Mouse (Mus musculus): ENCODE data around the gene Tmem240. TPM values are rescaled to one million over a fixed set of nuclear protein-coding genes. Genes with fewer than 3 reads are reported as not detected.

The Tmem240 gene
- polyA plus RNA-seq, 1 experiment = 1.2 TPM

Other genes starting within 250 kb of the Tmem240 start
- gene Gnb1, start 243.4 kb upstream of the Tmem240 start, polyA plus RNA-seq (2012; rRNA removed) = 663 and 820 TPM in 2 replicates
- 163 and 200 TPM in 2 replicates for gene Nadk, start 172.4 kb upstream of the Tmem240 start, polyA plus RNA-seq (2012; rRNA removed)
- 29.2 and 40.0 TPM in 2 replicates for gene Slc35e2, start 133.4 kb upstream of the Tmem240 start, polyA plus RNA-seq (2012; rRNA removed)
- gene Cdk11b, start 109.9 kb upstream of the Tmem240 start, polyA plus RNA-seq (2012; rRNA removed) = 17.2 and 26.3 TPM in 2 replicates
- not detected in 2 replicates for gene Gm10563, start 89.4 kb upstream of the Tmem240 start, polyA plus RNA-seq (2012; rRNA removed)
- 58.9 and 64.6 TPM in 2 replicates for gene Mmp23, start 81.4 kb upstream of the Tmem240 start, polyA plus RNA-seq (2012; rRNA removed)
- gene Mib2, start 65.6 kb upstream of the Tmem240 start, polyA plus RNA-seq (2012; rRNA removed) = 52.9 TPM in 2 replicates
- gene Fndc10, start 40.5 kb upstream of the Tmem240 start, polyA plus RNA-seq (2012; rRNA removed) = 35.3 and 39.7 TPM in 2 replicates
- gene Ssu72, start 30.0 kb upstream of the Tmem240 start, polyA plus RNA-seq (2012; rRNA removed) = 105 and 122 TPM in 2 replicates
- 52.8 and 68.3 TPM in 2 replicates for gene Atad3a, start 26.3 kb downstream of the Tmem240 start, polyA plus RNA-seq (2012; rRNA removed)
- 21.2 and 28.0 TPM in 2 replicates for gene Vwa1, start 39.9 kb downstream of the Tmem240 start, polyA plus RNA-seq (2012; rRNA removed)
- gene Tmem88b, start 51.1 kb downstream of the Tmem240 start, polyA plus RNA-seq (2012; rRNA removed) = 2.4 and 4.7 TPM in 2 replicates
- gene Ankrd65, start 55.6 kb downstream of the Tmem240 start, polyA plus RNA-seq (2012; rRNA removed) = 1.9 and 2.6 TPM in 2 replicates
- gene Mrpl20, start 68.1 kb downstream of the Tmem240 start, polyA plus RNA-seq (2012; rRNA removed) = 71.2 and 101 TPM in 2 replicates
- gene Ccnl2, start 77.7 kb downstream of the Tmem240 start, polyA plus RNA-seq (2012; rRNA removed) = 63.7 and 69.3 TPM in 2 replicates
- 122 and 145 TPM in 2 replicates for gene Aurkaip1, start 96.5 kb downstream of the Tmem240 start, polyA plus RNA-seq (2012; rRNA removed)
- gene Mxra8, start 104.9 kb downstream of the Tmem240 start, polyA plus RNA-seq (2012; rRNA removed) = 156 and 190 TPM in 2 replicates
- 124 and 139 TPM in 2 replicates for gene Dvl1, start 112.6 kb downstream of the Tmem240 start, polyA plus RNA-seq (2012; rRNA removed)
- 0.34 and 0.43 TPM in 2 replicates for gene Tas1r3, start 128.6 kb downstream of the Tmem240 start, polyA plus RNA-seq (2012; rRNA removed)
- 30.8 and 31.0 TPM in 2 replicates for gene Cptp, start 134.6 kb downstream of the Tmem240 start, polyA plus RNA-seq (2012; rRNA removed)
- 33.7 and 36.5 TPM in 2 replicates for gene Ints11, start 134.7 kb downstream of the Tmem240 start, polyA plus RNA-seq (2012; rRNA removed)
- 44.0 and 49.9 TPM in 2 replicates for gene Pusl1, start 157.0 kb downstream of the Tmem240 start, polyA plus RNA-seq (2012; rRNA removed)
- gene Acap3, start 157.0 kb downstream of the Tmem240 start, polyA plus RNA-seq (2012; rRNA removed) = 27.7 and 28.2 TPM in 2 replicates
- gene Ube2j2, start 209.0 kb downstream of the Tmem240 start, polyA plus RNA-seq (2012; rRNA removed) = 47.7 and 53.3 TPM in 2 replicates
- 131 and 135 TPM in 2 replicates for gene C1qtnf12, start 227.5 kb downstream of the Tmem240 start, polyA plus RNA-seq (2012; rRNA removed)